Mouse (Mus musculus) ES-E14 (cell line): ENCODE measurements around the gene Daam1. TPM values are rescaled to one million over a fixed set of nuclear protein-coding genes. Genes with fewer than 3 reads are reported as not detected.

Experiments
- DNase-seq: peaks from one replicate; pipeline ENCODE4 v3.0.0-alpha.2; 2013; ENCODE audit warnings: low read depth, low spot score
- H3K27ac ChIP-seq: 2 replicates; pipeline ENCODE4 v1.5.1; 2012; ENCODE audit warnings: low read depth, mild to moderate bottlenecking, low read length, moderate library complexity, mixed read lengths; ENCODE audit not compliant: poor library complexity, insufficient read depth, severe bottlenecking
- H3K36me3 ChIP-seq: 2 replicates; pipeline ENCODE4 v1.6.1; 2012; ENCODE audit warnings: mild to moderate bottlenecking, low read length, moderate library complexity, mixed read lengths; ENCODE audit not compliant: control insufficient read depth, poor library complexity, insufficient read depth, severe bottlenecking
- H3K4me1 ChIP-seq, 2 experiments: fragments of 150-350 bp in 1 of 2; sonication (generic) in 1 of 2; 2 replicates each; pipeline ENCODE4 v1.6.1; 2012; ENCODE audit warnings: low read length in 2 of 2, mild to moderate bottlenecking in 1 of 2, mixed read lengths in 1 of 2; ENCODE audit not compliant: control insufficient read depth in 2 of 2, insufficient read depth in 2 of 2, poor library complexity in 1 of 2
- H3K4me3 ChIP-seq, 2 experiments: fragments of 150-350 bp in 1 of 2; sonication (generic) in 1 of 2; 2 replicates each; pipeline ENCODE4 v1.5.1; 2012; ENCODE audit warnings: low read length in 2 of 2, low read depth in 1 of 2, mild to moderate bottlenecking in 1 of 2, mixed read lengths in 1 of 2; ENCODE audit not compliant: insufficient read depth in 1 of 2, poor library complexity in 1 of 2, severe bottlenecking in 1 of 2
- H3K9ac ChIP-seq: 2 replicates; pipeline ENCODE4 v1.6.1; 2012; ENCODE audit warnings: low read depth, mild to moderate bottlenecking, low read length, mixed read lengths; ENCODE audit not compliant: poor library complexity, insufficient read depth, severe bottlenecking
- H3K9me3 ChIP-seq: fragments of 150-350 bp; sonication (generic); 2 replicates; pipeline ENCODE4 v1.6.1; 2012; ENCODE audit warnings: low read depth, mild to moderate bottlenecking, low read length; ENCODE audit not compliant: control insufficient read depth, insufficient read depth
- CHD2 ChIP-seq: IDR thresholded peaks from 2 replicates; pipeline ENCODE4 v1.6.1; 2014; ENCODE audit warnings: mild to moderate bottlenecking, low read depth, low read length, inconsistent platforms
- HCFC1 ChIP-seq: IDR thresholded peaks from 2 replicates; pipeline ENCODE4 v1.6.1; 2012; ENCODE audit warnings: low read length, inconsistent platforms, borderline replicate concordance; ENCODE audit not compliant: insufficient read depth
- MAFK ChIP-seq: IDR thresholded peaks from 2 replicates; pipeline ENCODE4 v1.6.1; 2014; ENCODE audit warnings: mild to moderate bottlenecking, low read depth, low read length, inconsistent platforms; ENCODE audit not compliant: insufficient read depth
- ZC3H11A ChIP-seq: IDR thresholded peaks from 2 replicates; pipeline ENCODE4 v1.6.1; 2012; ENCODE audit warnings: low read depth, mild to moderate bottlenecking, inconsistent platforms, low read length, borderline replicate concordance
- ZNF384 ChIP-seq: IDR thresholded peaks from 2 replicates; pipeline ENCODE4 v1.6.1; 2012; ENCODE audit warnings: low read depth, low read length, inconsistent platforms
- in situ Hi-C, 2 experiments: fragments of 600-800 bp; cut with MboI; formaldehyde crosslinking; loops; one replicate each; pipeline ENCODE4 v1.15.1; 2025; ENCODE audit warnings: low sequenced_read_pairs in 2 of 2, inconsistent platforms in 1 of 2; ENCODE audit not compliant: unreplicated experiment in 2 of 2
- total RNA-seq: library from RNA; depleted of rRNA; stranded (reverse); fragments of 300-350 nt; gene quantifications from 2 replicates; pipeline ENCODE4 v1.2.3, GENCODE M21; 2012

Gene Daam1
- total RNA-seq, 1 experiment: 15.8 TPM

DNA sequence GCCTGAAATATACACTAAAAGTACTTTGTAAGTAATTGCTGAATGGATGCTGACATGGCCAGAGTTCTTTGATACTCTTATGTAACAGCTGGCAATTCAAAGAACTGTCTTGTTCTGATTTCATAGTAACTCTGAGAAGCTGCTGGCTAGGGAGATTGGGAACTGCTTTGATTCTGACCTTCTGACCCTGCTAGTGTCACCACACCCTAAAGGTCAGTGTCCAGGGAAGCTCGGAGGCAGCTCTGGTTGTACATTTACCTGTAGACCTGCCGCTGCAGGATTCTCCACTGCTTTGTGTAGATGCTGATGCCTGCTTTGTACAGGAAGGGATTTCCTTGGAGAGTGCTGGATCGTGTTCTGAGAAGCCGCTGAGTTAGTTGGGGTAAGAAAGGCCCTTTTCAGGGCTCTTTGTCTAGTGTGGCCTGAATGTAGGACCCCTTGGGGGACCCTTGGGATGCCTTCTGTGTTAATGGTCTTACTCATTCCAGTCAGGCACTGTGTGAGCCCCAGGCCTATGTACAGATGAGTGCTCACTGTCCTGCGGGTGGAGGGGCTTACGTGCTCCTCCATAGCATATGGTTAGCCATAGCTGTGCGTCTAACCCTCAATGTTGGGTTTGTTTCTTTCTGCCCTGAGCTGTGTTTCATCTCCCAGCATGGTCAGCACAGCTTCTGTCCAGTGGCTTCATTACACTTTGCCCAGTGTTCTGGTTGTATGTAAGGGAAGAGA, 45.0 kb downstream of the Daam1 start:
- peaks cover 0 to 4% of the 10 kb centered on the region in 2 experiments; a peak in 1 of 4 replicates for H3K4me1 ChIP-seq
- H3K4me3 ChIP-seq: no peak overlapping the region
- DNase-seq: no peak
- H3K9me3 ChIP-seq: no peaks in the 10 kb centered on the region
- no peak overlapping the region for H3K9ac ChIP-seq
- TF ChIP-seq ZC3H11A (no peak), CHD2 (no peak), ZNF384 (no peak), MAFK (no peak), HCFC1 (no peak)
- H3K27ac ChIP-seq: no peak overlapping the region
- no peaks in the 10 kb centered on the region for H3K36me3 ChIP-seq
- in situ Hi-C loops: no loop called here

DNA sequence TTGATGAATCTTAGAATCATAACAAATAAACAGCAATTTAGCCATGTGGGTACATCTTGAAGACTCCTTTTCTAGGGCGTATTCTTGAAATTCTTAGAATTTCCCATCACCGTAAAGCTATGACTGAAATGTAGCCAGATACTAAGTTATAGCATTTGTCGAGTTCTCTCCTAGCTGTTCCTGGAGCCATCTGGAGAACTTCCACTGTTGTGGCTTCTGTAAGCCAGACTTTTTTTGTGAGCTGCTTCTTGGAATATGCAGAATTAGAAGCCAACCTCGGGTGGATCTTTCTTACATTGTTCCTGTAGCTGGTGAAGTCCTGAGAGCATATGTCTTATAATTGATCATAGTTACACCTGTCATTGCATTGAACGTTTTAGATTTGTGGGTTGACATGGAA, 50.1 kb downstream of the Daam1 start:
- Histone ChIP-seq H3K4me1 (peaks cover 0 to 9% of the 10 kb centered on the region in 2 experiments; a peak in 2 of 4 replicates), H3K36me3 (no peaks in the 10 kb centered on the region), H3K9me3 (no peaks in the 10 kb centered on the region), H3K9ac (no peak overlapping the region), H3K4me3 (no peak overlapping the region), H3K27ac (no peak overlapping the region)
- no peak for DNase-seq
- in situ Hi-C loops: no loop called here
- no peak for TF ChIP-seq HCFC1
- no peak for TF ChIP-seq ZC3H11A
- TF ChIP-seq ZNF384: no peak
- no peak for TF ChIP-seq CHD2
- TF ChIP-seq MAFK: no peak

DNA sequence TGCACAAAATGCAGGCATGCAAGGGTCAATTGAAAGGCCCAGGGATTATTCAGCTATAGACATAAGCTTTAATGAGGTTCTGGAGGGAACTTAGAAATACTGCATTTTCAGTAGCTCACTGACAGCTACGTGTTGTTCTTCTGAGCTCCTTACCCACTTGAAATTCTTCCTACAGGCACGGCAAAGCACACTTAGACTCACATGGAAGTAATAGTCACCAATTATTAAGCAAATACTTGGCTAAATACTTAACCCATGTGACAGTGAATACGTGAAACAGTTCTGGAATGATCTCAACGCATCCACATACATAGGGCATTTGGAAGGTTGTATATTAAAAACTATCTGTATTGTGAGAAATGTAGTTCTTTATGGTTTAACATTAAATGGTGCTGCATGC, 50.6 kb downstream of the Daam1 start:
- Histone ChIP-seq H3K9me3 (no peaks in the 10 kb centered on the region), H3K36me3 (no peaks in the 10 kb centered on the region), H3K4me1 (peaks cover 0 to 9% of the 10 kb centered on the region in 2 experiments; a peak in 2 of 4 replicates), H3K9ac (no peak overlapping the region), H3K4me3 (no peak overlapping the region), H3K27ac (no peak overlapping the region)
- in situ Hi-C loops: no loop called here
- TF ChIP-seq MAFK (no peak), HCFC1 (no peak), ZC3H11A (no peak), ZNF384 (no peak), CHD2 (no peak)
- no peak for DNase-seq

DNA sequence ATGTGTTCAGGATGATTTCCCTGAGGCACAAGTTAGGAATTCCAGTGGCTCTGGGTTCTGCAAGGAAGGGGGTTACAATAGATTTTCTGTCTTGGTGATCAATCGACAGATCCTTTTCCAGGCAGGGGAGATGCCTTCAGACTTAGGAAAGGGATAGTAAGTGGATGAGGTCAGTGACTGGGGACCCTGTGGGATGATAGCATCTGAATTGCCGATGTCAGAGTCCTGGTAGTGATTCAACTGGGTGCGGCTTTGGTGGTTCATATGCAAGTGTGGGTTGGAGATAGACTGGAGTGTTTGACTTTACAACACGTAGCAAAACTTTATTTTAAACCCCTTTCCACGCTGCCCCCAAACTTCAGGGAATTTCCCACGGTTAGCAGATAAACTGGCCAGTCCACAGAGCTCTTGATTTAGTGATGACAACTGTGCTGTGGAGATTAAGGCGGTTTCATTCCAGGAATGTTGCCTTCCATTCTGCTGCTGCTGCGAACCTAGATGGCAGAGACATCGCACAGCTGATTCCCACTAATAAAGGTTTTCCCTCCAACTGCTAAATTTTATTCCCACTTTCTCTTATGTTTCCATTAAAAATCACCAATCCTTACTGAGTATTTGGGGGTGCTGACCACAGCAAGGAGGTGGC, 52.3 kb downstream of the Daam1 start:
- no peak for DNase-seq
- TF ChIP-seq MAFK (no peak), CHD2 (no peak), ZNF384 (no peak), HCFC1 (no peak), ZC3H11A (no peak)
- Histone ChIP-seq H3K9me3 (no peaks in the 10 kb centered on the region), H3K36me3 (no peaks in the 10 kb centered on the region), H3K4me3 (no peak overlapping the region), H3K9ac (no peak overlapping the region), H3K4me1 (peaks cover 0 to 9% of the 10 kb centered on the region in 2 experiments; a peak in 2 of 4 replicates), H3K27ac (no peak overlapping the region)
- in situ Hi-C loops: no loop called here
